Mouse (Mus musculus) left cerebral cortex, postnatal 36 days (tissue): ENCODE measurements around the gene Yy2. TPM values are rescaled to one million over a fixed set of nuclear protein-coding genes. Genes with fewer than 3 reads are reported as not detected.

Experiments used
- DNase-seq, 2 experiments: peaks; one replicate each; pipeline ENCODE4 v3.0.0; 2021 to 2022; ENCODE audit warnings: low spot score in 2 of 2, mixed read lengths in 1 of 2
- intact Hi-C: fragments of 180-260 bp; cut with DNase I; formaldehyde crosslinking; loops from one replicate; pipeline ENCODE4 v1.15.1; 2025
- total RNA-seq, 2 experiments: library from RNA; stranded (reverse); gene quantifications; 2 replicates each; pipeline ENCODE4 v1.2.3; 2021

The Yy2 gene
- not detected for total RNA-seq

DNA sequence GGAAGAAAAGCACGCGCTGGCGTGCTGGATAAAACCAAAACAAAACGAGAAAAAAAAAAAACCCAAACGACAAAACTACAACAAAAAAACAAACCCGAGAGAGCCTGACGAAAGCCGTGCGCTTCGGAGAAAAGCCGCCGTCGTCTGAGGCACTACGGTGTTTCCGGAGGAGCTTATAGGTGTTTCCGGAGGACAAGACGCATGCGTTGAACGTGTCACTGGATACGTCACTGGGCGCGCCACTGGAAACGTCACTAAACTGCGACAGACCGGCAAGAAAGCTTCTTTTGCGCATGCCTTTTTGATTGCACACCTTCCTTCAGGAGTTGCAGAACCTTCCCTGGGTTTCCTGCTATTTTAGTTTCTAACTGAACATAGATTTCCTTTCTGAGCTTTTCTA lies at the start of gene Yy2:
Yy2 (minus strand) TSS at position 146 of the 400 bp plus-strand sequence.
- DNase-seq: no peak
- intact Hi-C loops: no loop called here

DNA sequence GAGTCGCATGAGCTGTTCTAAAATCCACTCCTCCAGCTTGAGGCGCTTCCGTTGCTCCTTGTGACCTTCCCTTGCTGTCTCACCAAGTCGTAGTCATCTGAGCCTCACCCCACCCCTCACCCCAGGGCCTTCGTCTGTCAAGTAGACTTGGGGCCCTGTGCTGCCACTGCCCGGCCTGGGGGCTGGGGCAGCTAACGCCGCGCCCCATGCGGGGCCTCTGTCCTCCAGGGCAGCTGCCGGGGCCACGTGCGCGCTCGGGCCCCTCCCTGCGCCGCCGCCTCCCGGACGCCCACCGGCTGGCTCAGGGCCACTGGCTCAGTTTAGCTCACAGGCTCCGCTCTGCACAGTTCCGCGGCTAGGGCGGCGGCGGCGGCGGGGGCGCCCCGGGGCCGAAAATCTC lies 44.1 kb upstream of the Yy2 start:
- peak; percentile 16 to 55 for DNase-seq
- intact Hi-C loops: no loop called here

DNA sequence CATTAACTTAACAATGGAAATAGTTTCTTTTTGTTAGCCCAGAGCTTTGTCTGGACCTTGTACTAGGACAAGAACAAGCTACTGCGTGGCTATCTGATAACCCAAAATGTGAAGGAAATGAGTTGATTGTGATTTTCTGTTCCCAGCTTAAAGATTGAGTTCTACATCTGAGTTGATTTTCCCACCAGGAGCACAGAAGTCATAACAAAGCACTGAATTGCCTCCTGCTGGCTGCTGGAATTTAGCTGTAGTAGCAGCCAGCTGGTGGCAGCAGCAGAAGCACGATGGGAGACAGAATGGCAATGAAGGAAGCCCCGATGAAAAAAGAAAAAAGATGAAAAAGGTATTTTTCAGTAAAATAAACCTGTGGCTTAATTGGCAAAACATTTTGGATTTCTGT lies 32.7 kb upstream of the Yy2 start:
- no peak for DNase-seq
- intact Hi-C loops: loop anchor here (2.0 kb wide), 1 partner anchor 111 kb away; no protein-coding TSS in a partner anchor

DNA sequence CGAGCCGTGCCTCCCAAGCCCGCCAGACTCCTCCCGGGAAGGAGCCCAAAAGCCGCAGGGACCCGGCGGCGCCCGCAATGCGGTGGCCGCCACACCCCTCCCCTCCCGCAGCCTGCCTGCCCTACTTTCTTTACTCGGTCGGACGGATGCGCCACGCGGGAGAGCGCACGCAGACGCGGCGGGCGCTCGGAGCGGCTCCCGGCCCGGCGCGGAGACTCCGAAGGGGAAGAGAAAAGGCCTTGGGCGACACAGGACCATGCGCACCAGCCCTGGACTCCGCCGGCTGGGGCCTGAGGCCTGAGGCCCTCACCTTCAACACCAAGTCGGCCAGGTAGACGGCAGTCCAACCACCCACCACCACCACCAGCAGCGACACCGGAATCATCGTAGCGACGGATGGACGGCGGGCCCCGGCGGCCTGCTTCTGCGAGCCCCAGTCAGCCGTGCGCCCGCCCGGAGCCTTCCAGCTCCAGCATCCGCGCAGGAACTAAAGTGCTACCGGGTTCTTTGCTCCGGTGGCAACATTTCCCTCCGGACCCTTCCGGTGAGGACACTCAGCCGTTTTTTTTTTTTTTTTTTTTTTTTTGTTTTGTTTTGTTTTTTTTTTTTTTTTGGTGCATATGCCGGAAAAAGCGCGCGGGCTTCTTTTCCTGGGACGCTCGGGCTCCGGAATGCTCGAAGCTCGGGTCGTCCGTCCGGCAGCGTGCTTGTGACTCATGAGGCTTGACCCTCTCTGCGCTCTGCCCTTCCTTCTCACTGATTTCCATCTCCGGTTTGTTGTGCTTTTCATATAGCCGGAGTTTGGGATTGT lies 29.6 kb upstream of the Yy2 start, which contains the start of gene Mbtps2:
Mbtps2 (minus strand) TSS at position 530 of the 811 bp plus-strand sequence.
- intact Hi-C loops: no loop called here
- peak; percentile 52 to 70 for DNase-seq

DNA sequence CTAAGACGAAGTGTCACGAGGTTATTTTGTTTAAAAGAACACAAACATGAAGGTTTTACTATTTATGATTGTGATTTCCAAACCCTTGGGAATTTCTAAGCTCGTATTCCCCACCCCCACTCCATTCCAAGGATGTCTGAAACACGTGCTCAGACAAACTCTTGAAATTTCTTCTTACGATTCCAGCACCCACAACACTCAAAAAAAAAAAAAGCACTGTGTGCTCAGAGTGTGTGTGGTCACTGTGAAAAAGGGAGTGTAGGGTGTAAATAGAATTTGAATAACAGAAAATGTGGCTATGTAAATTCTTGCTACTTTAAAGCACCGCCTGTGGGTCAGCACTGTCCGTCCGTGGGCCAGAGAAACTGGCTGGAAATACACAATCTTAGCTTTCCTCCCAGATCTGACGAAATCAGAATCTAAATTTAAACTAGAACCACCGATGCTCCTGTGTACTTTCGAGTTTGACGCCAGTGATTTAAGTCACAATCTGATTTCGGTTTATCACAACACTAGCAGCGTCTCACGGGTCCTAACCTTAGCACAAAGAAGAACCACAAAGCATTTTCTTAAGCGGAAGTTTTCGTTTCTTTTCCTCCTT lies 28.9 kb upstream of the Yy2 start:
- DNase-seq: no peak
- intact Hi-C loops: no loop called here

DNA sequence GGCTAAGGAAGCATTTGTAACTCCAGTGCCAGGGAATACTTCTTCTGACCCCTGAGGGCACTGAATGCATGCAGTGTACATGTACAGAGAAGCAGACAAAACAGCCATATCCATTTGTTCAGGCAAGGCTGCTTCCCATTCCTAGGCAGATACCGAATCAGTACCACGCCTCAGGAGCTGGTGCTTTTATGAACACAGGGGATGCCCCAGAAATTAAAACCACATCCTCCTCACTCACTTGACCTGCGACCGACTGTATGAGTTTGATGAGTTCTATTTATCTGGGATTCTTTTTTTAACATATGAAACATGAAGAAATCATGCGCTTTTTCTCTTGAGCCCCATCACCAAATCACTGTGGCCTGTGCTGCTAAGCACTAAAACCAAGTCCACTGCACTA lies 28.0 kb upstream of the Yy2 start:
- intact Hi-C loops: no loop called here
- no peak for DNase-seq

DNA sequence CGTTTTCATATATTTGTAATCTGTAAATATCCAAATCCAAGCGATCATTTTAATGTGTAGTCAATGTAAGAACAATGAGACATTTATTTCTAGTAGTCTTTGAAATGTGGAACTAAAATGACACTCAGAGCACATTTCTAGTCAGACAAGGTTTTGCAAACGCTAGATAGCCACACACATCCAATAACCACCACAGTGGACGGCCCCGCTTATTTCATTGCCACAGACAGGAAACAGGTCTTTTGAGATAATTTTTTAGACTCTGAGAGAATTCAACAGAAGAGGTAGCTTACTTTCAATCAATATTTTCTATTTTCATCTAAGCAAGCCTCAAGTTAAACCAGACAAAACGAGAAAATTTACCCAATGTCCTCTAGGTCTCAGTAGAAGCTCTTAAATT lies 27.1 kb upstream of the Yy2 start:
- no peak for DNase-seq
- intact Hi-C loops: no loop called here

DNA sequence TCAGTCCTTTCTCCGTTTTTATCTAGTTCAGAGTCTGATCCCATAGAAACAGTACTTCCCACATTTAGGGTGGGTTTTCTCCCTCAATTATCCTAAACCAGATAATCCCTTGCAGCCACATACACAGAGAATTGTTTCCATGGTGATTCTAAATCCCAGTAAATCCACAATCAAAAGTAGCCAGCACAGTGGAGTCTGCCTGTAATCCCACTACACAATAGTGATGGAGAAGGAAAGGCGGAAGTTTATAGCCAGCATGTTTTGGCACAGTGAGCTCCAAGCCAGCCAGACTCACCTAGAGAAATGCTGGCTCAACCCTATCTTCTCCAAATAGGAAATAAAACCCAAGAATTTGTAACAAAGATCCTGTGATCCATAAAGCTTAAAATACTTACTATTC lies 25.8 kb upstream of the Yy2 start:
- intact Hi-C loops: no loop called here
- no peak for DNase-seq

DNA sequence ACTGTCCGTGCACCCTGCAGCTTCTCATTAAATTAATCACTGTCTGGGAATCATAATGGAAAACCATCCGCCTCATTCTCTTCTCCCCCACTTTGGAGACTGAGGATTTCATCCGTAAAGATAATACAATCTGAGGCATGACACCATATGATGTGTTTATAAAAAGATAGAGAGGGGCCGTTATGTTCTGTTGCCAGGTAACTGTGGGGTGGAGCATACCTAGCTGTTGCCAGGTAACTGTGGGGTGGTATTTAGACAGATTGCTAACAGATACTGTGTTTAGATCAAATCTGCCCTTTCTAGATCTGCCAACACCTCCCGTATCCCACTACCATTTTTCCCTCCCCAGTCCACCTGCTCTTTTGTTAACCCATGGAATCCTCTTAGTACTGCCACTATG lies 18.2 kb upstream of the Yy2 start:
- no peak for DNase-seq
- intact Hi-C loops: no loop called here

DNA sequence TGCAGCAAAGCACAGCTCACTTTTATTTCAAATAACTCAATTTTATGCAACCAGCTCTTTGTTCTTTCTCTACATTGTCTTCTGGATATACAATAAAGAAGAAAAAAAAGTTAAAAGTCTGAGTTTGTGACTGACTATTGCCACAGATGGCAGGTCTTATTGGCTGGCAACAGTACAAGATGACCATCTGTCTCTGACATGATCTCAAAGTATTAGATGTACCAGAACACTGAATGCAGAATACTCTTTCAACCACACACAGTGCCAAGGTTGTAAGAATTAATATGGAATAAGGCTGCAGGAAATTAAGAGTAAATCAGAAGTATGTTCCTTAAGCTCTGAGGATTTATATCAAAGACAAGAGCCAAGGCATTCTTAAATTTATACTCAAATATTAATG lies 17.6 kb upstream of the Yy2 start:
- no peak for DNase-seq
- intact Hi-C loops: no loop called here

DNA sequence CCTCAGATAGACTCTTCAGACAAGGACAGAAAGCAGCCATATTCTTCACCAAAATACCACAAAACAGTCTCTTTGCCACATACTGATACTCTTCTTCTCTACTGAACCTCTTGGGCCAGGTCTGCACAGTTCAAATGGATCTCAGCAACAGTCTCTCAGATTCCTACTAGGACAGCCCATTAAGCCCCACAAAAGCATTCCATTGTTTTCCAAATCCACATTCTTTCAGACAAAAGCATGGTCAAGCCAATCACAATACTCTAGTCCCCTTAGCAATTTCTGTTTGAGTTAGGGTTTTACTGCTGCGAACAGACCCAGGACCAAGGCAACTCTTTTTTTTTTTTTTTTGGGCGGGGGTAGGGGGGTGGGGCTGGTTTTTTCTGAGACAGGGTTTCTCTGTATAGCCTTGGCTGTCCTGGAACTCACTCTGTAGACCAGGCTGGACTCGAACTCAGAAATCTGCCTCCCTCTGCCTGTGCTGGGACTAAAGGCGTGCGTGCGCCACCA lies 10.4 kb upstream of the Yy2 start:
- intact Hi-C loops: no loop called here
- DNase-seq: no peak

DNA sequence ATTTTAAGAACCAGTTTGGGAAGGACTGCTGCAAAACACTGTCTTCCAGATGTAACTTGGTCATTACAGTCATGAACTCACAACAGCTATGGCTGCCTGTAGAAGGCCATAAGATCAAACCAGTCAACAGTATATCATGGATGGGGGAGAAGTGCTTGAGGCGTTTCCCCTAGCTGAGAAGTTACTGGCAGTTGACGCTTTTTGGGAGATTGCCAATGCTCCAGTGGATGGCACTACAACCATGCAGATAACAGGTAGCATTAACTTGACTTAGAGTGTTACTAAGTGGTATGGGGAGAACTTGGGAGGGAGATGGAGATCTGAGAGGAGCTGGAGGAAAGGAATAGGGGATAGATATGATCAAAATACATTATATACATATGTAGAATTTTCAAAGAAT lies 5.9 kb upstream of the Yy2 start:
- intact Hi-C loops: no loop called here
- DNase-seq: no peak

DNA sequence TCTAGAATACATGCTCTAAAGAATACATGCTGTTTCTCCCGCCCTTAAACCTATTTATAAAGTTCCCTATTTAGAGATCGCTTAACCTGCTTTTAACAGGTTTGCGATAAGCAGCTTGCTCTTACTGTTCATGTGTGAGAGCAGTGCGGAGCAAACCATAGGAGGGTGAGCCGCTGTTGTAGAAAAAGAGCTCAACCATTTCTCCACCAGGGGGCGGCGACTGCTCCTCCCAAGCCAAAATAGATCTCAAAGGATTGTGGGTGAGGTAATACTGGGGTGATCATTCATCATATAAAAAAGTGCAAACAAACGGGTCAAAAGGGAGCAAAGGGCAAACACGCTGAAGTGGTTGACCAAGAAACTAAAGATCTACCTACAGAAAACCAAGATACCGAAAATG lies 5.0 kb downstream of the Yy2 start:
- intact Hi-C loops: no loop called here
- DNase-seq: no peak

DNA sequence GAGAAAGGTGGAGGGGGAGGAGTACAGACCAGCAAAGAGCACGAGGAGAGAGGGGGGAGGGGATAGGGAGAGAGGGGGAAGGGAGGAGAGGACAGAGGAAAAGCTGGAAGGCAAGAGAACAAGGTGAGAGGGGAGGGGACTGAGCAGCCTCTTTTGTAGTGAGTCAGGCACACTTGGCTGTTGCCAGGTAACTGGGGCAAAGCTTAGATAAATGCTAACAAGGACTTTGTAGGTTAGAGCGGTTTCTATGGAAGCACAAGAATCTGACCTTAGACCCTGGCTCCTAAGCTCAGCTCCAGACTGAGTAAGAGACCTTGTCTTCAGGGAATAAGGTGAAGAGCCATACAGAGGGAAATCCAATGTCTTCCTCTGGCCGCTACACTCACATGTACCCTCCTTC lies 21.7 kb downstream of the Yy2 start:
- no peak for DNase-seq
- intact Hi-C loops: no loop called here

Other genes starting within 250 kb of the Yy2 start
- under 1 TPM; 0.54 to 0.79 TPM for gene Phex, start 153.7 kb downstream of the Yy2 start, total RNA-seq
- gene Sms, start 76.7 kb downstream of the Yy2 start, total RNA-seq: 10 to 100 TPM; 66.3 to 76.7 TPM
- 10 to 100 TPM; 23.7 to 24.2 TPM for gene Mbtps2, start 29.7 kb upstream of the Yy2 start, total RNA-seq
- gene Smpx, start 129.9 kb upstream of the Yy2 start, total RNA-seq: not detected
- gene Klhl34, start 249.4 kb upstream of the Yy2 start, total RNA-seq: not detected